ENCODE assay signal across 8 mouse cellular contexts in genomic region chr4:132515369-132516155, GRCm38 (mm10). TPM values are rescaled to one million over a fixed set of nuclear protein-coding genes. Genes with fewer than 3 reads are reported as not detected.
A peak's percentile ranks its signal among the peaks of the same experiment; 100 is the strongest.
DNase-seq lines count a peak whose midpoint lies in the region; ATAC-seq and TF ChIP-seq lines count a peak whose summit lies in the region.

No protein-coding gene starts in this region.

- peak; percentile 84 for DNase-seq in G1E (ENCODE audit: low spot score)
- peak; percentile 83 to 94 for DNase-seq in cerebellum, adult 18-20 months
- peak; percentile 91 for DNase-seq in heart, postnatal 4 days
- peak; percentile 90 to 91 for DNase-seq in layer of hippocampus, adult 8-10 months (ENCODE audit: low spot score in 2 of 2)
- peak; percentile 95 for DNase-seq in ovary, adult 18-20 months (ENCODE audit: low spot score)
- DNase-seq in thymus, postnatal 0 days (ENCODE audit: low spot score), result peak; percentile 97

- ATAC-seq in G1E (ENCODE audit: extremely low read depth, insufficient number of reproducible peaks, low FRiP score, poor library complexity, severe bottlenecking), result peak; percentile 88
- ATAC-seq in forebrain, embryonic 16.5 days, result peak; percentile 95
- ATAC-seq in lung, embryonic 15.5 days (ENCODE audit: borderline replicate concordance, extremely low read depth, low FRiP score, low TSS enrichment), result peak; percentile 96

- peak overlapping the region; percentile 88 for H3K4me2 ChIP-seq in forebrain, embryonic 16.5 days (ENCODE audit: low read length)
- H3K4me2 ChIP-seq in lung, embryonic 15.5 days, result peak overlapping the region; percentile 87

- H3K27me3 ChIP-seq in G1E (ENCODE audit: insufficient read depth, low read length), result no peaks in the 10 kb centered on the region
- no peaks in the 10 kb centered on the region for H3K27me3 ChIP-seq in forebrain, embryonic 16.5 days (replicated peaks; ENCODE audit: control insufficient read depth, insufficient read depth, low read length)
- no peaks in the 10 kb centered on the region for H3K27me3 ChIP-seq in lung, embryonic 15.5 days

- H3K9ac ChIP-seq in forebrain, embryonic 16.5 days (replicated peaks; ENCODE audit: low read depth, low read length), result no peak overlapping the region
- peak overlapping the region; percentile 30 for H3K9ac ChIP-seq in lung, embryonic 15.5 days

- H3K36me3 ChIP-seq in G1E (replicated peaks), result no peaks in the 10 kb centered on the region
- H3K36me3 ChIP-seq in forebrain, embryonic 16.5 days (ENCODE audit: control insufficient read depth, insufficient read depth), result no peaks in the 10 kb centered on the region
- H3K36me3 ChIP-seq in lung, embryonic 15.5 days, result no peaks in the 10 kb centered on the region

- WGBS in forebrain, embryonic 16.5 days, result 19% methylated on average over 22 of the region's 22 CpGs
- 18% methylated on average over 22 of the region's 22 CpGs for whole genome bisulfite sequencing in lung, embryonic 15.5 days

- no peaks in the 10 kb centered on the region for H3K9me3 ChIP-seq in G1E (replicated peaks)
- H3K9me3 ChIP-seq in forebrain, embryonic 16.5 days (ENCODE audit: control insufficient read depth, low read length), result no peaks in the 10 kb centered on the region
- H3K9me3 ChIP-seq in lung, embryonic 15.5 days, result no peaks in the 10 kb centered on the region

- peaks cover 48% of the 10 kb centered on the region for H3K4me1 ChIP-seq in G1E (ENCODE audit: insufficient read depth, low read depth, low read length)
- peaks cover 8% of the 10 kb centered on the region for H3K4me1 ChIP-seq in forebrain, embryonic 16.5 days (replicated peaks; ENCODE audit: control insufficient read depth, insufficient read depth, low read length)
- H3K4me1 ChIP-seq in lung, embryonic 15.5 days, result peaks cover 18% of the 10 kb centered on the region

- 0 out of 2 replicates have a peak overlapping the region, but pooled peaks have one; percentile 23 for H3K27ac ChIP-seq in forebrain, embryonic 16.5 days (ENCODE audit: low read length)
- peak overlapping the region; percentile 88 for H3K27ac ChIP-seq in lung, embryonic 15.5 days

- peak overlapping the region; percentile 68 for H3K4me3 ChIP-seq in G1E (ENCODE audit: low read depth, low read length)
- peak overlapping the region; percentile 47 for H3K4me3 ChIP-seq in forebrain, embryonic 16.5 days (replicated peaks; ENCODE audit: low read length)
- H3K4me3 ChIP-seq in lung, embryonic 15.5 days, result peak overlapping the region; percentile 45

- no peak for TF ChIP-seq CTCF in G1E (IDR thresholded peaks at IDR 0.05; ENCODE audit: low read depth, low read length)

RNA-seq across cellular contexts. Expression of gene Sesn2, which starts 5.3 kb away (rescaled TPM):
- total RNA-seq in G1E (2014; fragmentation: Nextera tagmentation), result 51.6 and 51.8 TPM in 2 replicates
- total RNA-seq in G1E (2017), result 7.5 and 8.4 TPM in 2 replicates
- 38.4 and 41.0 TPM in 2 replicates for polyA plus RNA-seq in G1E (2012)
- 6.1 and 8.3 TPM in 2 replicates for polyA plus RNA-seq in forebrain, embryonic 16.5 days (2015; fragmentation: Nextera tagmentation; extraction: Ambion mirVana)
- 1 to 10 TPM; 3.9 to 4.2 TPM for total RNA-seq in heart, postnatal 4 days (2021)
- 10 to 100 TPM; 13.1 to 14.5 (median 14.4) TPM for total RNA-seq in layer of hippocampus, adult 8-10 months (2022)
- 11.9 and 12.7 TPM in 2 replicates for polyA plus RNA-seq in lung, embryonic 15.5 days (2015; fragmentation: Nextera tagmentation; extraction: Ambion mirVana)
- 7.3 and 8.0 TPM in 2 replicates for polyA plus RNA-seq in thymus, postnatal 0 days (2015; fragmentation: Nextera tagmentation; extraction: Ambion mirVana)

RNA-seq across cellular contexts. Expression of gene Atpif1, which starts 17.9 kb away (rescaled TPM):
- total RNA-seq in G1E (2014; fragmentation: Nextera tagmentation), result 797 and 914 TPM in 2 replicates
- total RNA-seq in G1E (2017), result 868 and 1,005 TPM in 2 replicates
- 155 and 240 TPM in 2 replicates for polyA plus RNA-seq in G1E (2012)
- 1,102 and 1,203 TPM in 2 replicates for polyA plus RNA-seq in forebrain, embryonic 16.5 days (2015; fragmentation: Nextera tagmentation; extraction: Ambion mirVana)
- total RNA-seq in heart, postnatal 4 days (2021), result 100 to 1,000 TPM; 626 to 671 TPM
- total RNA-seq in layer of hippocampus, adult 8-10 months (2022), result 100 to 1,000 TPM; 313 to 407 (median 357) TPM
- 913 and 923 TPM in 2 replicates for polyA plus RNA-seq in lung, embryonic 15.5 days (2015; fragmentation: Nextera tagmentation; extraction: Ambion mirVana)
- 874 and 945 TPM in 2 replicates for polyA plus RNA-seq in thymus, postnatal 0 days (2015; fragmentation: Nextera tagmentation; extraction: Ambion mirVana)

RNA-seq across cellular contexts. Expression of gene Dnajc8, which starts 19.8 kb away (rescaled TPM):
- total RNA-seq in G1E (2014; fragmentation: Nextera tagmentation), result 240 and 275 TPM in 2 replicates
- total RNA-seq in G1E (2017), result 329 and 337 TPM in 2 replicates
- polyA plus RNA-seq in G1E (2012), result 164 and 213 TPM in 2 replicates
- polyA plus RNA-seq in forebrain, embryonic 16.5 days (2015; fragmentation: Nextera tagmentation; extraction: Ambion mirVana), result 132 and 140 TPM in 2 replicates
- 10 to 100 TPM; 77.0 to 79.0 TPM for total RNA-seq in heart, postnatal 4 days (2021)
- total RNA-seq in layer of hippocampus, adult 8-10 months (2022), result 100 to 1,000 TPM in 2 of 4 experiments, 10 to 100 TPM in 2; 88.8 to 104 (median 94.6) TPM
- polyA plus RNA-seq in lung, embryonic 15.5 days (2015; fragmentation: Nextera tagmentation; extraction: Ambion mirVana), result 146 and 157 TPM in 2 replicates
- polyA plus RNA-seq in thymus, postnatal 0 days (2015; fragmentation: Nextera tagmentation; extraction: Ambion mirVana), result 190 and 199 TPM in 2 replicates

RNA-seq across cellular contexts. Expression of gene Ptafr, which starts 48.3 kb away (rescaled TPM):
- not detected in 2 replicates for total RNA-seq in G1E (2014; fragmentation: Nextera tagmentation)
- 2.0 and 2.1 TPM in 2 replicates for total RNA-seq in G1E (2017)
- polyA plus RNA-seq in G1E (2012), result 0.02 and 0.03 TPM in 2 replicates
- polyA plus RNA-seq in forebrain, embryonic 16.5 days (2015; fragmentation: Nextera tagmentation; extraction: Ambion mirVana), result 0.25 and 0.39 TPM in 2 replicates
- 1 to 10 TPM in 1 of 2 experiments, under 1 TPM in 1; 0.86 to 1.3 TPM for total RNA-seq in heart, postnatal 4 days (2021)
- total RNA-seq in layer of hippocampus, adult 8-10 months (2022), result 1 to 10 TPM; 1.1 to 3.8 (median 2.5) TPM
- polyA plus RNA-seq in lung, embryonic 15.5 days (2015; fragmentation: Nextera tagmentation; extraction: Ambion mirVana), result 1.1 and 1.2 TPM in 2 replicates
- polyA plus RNA-seq in thymus, postnatal 0 days (2015; fragmentation: Nextera tagmentation; extraction: Ambion mirVana), result 0.96 and 1.5 TPM in 2 replicates

RNA-seq across cellular contexts. Expression of gene Med18, which starts 51.8 kb away (rescaled TPM):
- total RNA-seq in G1E (2014; fragmentation: Nextera tagmentation) (20.5 and 21.2 TPM in 2 replicates), G1E (2017) (20.9 and 22.2 TPM in 2 replicates)
- polyA plus RNA-seq in G1E (2012), result 7.8 and 8.1 TPM in 2 replicates
- 20.4 and 23.5 TPM in 2 replicates for polyA plus RNA-seq in forebrain, embryonic 16.5 days (2015; fragmentation: Nextera tagmentation; extraction: Ambion mirVana)
- total RNA-seq in heart, postnatal 4 days (2021), result 10 to 100 TPM; 10.3 to 11.0 TPM
- 10 to 100 TPM in 1 of 4 experiments, 1 to 10 TPM in 3; 8.3 to 10.3 (median 9.2) TPM for total RNA-seq in layer of hippocampus, adult 8-10 months (2022)
- 23.3 and 24.2 TPM in 2 replicates for polyA plus RNA-seq in lung, embryonic 15.5 days (2015; fragmentation: Nextera tagmentation; extraction: Ambion mirVana)
- 30.5 and 31.5 TPM in 2 replicates for polyA plus RNA-seq in thymus, postnatal 0 days (2015; fragmentation: Nextera tagmentation; extraction: Ambion mirVana)

Comparison
In these comparisons a context has a peak if more than half of its experiments do, and no peak if none do; other contexts are left out.
1. Peak in every context shown above with its lines: DNase-seq, ATAC-seq, H3K4me3 ChIP-seq and H3K27ac ChIP-seq.